Mouse (Mus musculus): ENCODE data around the gene Herc4.

Gene Herc4

DNA sequence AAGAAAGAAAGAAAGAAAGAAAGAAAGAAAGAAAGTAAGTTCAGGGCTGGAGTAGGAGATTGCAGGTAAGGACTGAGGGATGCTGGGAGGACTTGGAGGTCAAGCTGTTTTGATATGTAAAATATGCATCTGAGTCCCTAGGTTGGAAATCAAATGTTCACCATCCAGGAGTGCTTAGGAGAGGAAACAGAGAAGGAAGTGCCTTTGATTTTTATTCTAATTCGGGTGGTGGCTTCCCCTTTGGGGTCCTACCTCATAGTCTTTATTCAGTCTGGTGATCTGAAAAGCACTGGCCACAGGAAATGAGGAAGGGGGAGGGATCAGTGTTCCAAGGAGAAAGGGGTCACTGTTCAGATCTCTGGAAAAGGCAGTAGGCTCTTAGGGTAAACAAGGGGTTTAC is 116.9 kb downstream of the Herc4 start:
- DNase-seq, result no peak

DNA sequence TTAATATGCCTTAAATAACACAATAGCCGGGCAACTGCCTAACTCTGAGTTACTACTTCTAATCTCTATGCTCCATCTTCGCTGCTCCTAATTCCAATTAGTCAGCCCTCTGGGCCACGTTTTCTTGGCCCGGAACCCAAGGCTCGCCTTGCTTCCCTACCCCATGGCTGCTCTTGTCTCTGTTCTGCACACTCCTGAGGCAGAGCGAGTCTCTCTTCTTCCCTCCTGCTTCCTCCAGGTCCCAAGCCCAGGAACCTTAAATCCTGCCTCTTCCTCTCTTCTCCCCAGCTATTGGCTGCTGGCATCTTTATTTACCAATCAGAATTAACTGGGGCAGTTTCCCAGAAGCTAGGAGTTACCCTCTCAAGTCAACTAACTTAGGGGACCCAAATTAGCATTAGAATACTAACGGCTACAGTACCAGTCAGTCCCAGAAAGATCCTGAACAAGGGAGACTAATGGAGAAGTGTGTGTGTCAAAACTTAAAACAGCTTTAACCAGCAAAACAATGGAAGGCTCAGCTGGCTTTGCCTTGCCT is 122.4 kb downstream of the Herc4 start:
- DNase-seq, result no peak

DNA sequence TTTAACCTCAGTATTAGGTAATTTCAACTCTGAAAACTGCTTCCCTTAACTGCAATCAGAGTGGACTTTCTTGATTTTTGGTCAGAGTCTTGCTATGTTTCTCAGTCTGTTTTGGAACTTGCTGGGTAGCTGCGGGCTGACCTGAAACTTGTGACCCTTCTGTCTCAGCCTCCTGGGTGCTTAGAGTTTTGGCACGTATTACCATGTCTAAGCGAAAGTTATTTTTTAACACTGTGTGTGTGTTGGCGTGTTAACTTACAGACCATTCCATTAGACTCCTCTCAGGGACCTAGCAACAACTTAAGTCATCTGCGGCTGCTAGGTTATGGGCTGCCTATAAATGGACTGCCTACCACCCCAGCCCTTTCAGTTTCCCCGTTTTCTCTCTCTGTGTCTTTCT is 123.8 kb downstream of the Herc4 start:
- no peak for DNase-seq
